Mouse (Mus musculus) forebrain, embryonic 16.5 days (tissue): ENCODE measurements around the gene Dnajb3. TPM values are rescaled to one million over a fixed set of nuclear protein-coding genes. Genes with fewer than 3 reads are reported as not detected.

ENCODE experiments used
- ATAC-seq: fragments of 200-750 bp; cut with Nextera tagmentation; 2 replicates; pipeline ENCODE4 v1.8.0; 2017; ENCODE audit warnings: mild to moderate bottlenecking, moderate library complexity
- H3K27ac ChIP-seq: fragments of 300-500 bp; sonication (generic); 2 replicates; pipeline ENCODE4 v1.5.1; 2014; ENCODE audit warnings: low read length, control low read depth
- H3K27me3 ChIP-seq: fragments of 300-500 bp; sonication (generic); replicated peaks from 2 replicates; pipeline ENCODE4 v1.6.1; 2014; ENCODE audit warnings: low read length; ENCODE audit not compliant: control insufficient read depth, insufficient read depth
- H3K36me3 ChIP-seq: fragments of 300-500 bp; sonication (generic); 2 replicates; pipeline ENCODE4 v1.6.1; 2014; ENCODE audit not compliant: control insufficient read depth, insufficient read depth
- H3K4me1 ChIP-seq: fragments of 300-500 bp; sonication (generic); replicated peaks from 2 replicates; pipeline ENCODE4 v1.6.1; 2014; ENCODE audit warnings: low read length; ENCODE audit not compliant: control insufficient read depth, insufficient read depth
- H3K4me2 ChIP-seq: fragments of 300-500 bp; sonication (generic); 2 replicates; pipeline ENCODE4 v1.6.1; 2014; ENCODE audit warnings: mild to moderate bottlenecking, low read length, control low read depth
- H3K4me3 ChIP-seq: fragments of 300-500 bp; sonication (generic); replicated peaks from 2 replicates; pipeline ENCODE4 v1.5.1; 2014; ENCODE audit warnings: mild to moderate bottlenecking, low read length, control low read depth
- H3K9ac ChIP-seq: fragments of 300-500 bp; sonication (generic); replicated peaks from 2 replicates; pipeline ENCODE4 v1.6.1; 2014; ENCODE audit warnings: low read depth, low read length, control low read depth
- H3K9me3 ChIP-seq: fragments of 300-500 bp; sonication (generic); 2 replicates; pipeline ENCODE4 v1.6.1; 2016; ENCODE audit warnings: low read length; ENCODE audit not compliant: control insufficient read depth
- WGBS: fragments of 180-500 bp; shearing (Covaris S2); extraction: QIAGEN DNeasy Blood & Tissue Kit; methylation state at CpG from one replicate; pipeline ENCODE4 v1.1.7; 2014; 5-methylcytosine and 5-hydroxymethylcytosine counted together
- polyA plus RNA-seq: library from polyadenylated mRNA; unstranded; fragments of >200 nt; fragmentation: Nextera tagmentation; extraction: Ambion mirVana; gene quantifications from 2 replicates; pipeline ENCODE4 v1.2.1, GENCODE M21; 2015

The Dnajb3 gene
- polyA plus RNA-seq, 1 experiment from 2014 or later = 11.7 TPM

- no peak overlapping the region for H3K4me3 ChIP-seq
- H3K36me3 ChIP-seq = no peaks in the 10 kb centered on the region
- no peaks in the 10 kb centered on the region for H3K27me3 ChIP-seq
- no peak overlapping the region for H3K9ac ChIP-seq
- WGBS = 71% methylated on average over 4 of the region's 4 CpGs
- H3K27ac ChIP-seq = no peak overlapping the region
- no peak overlapping the region for H3K4me2 ChIP-seq
- no peak for ATAC-seq
- peaks cover 92% of the 10 kb centered on the region for H3K9me3 ChIP-seq
- H3K4me1 ChIP-seq = no peaks in the 10 kb centered on the region
These were observed 28.6 kb upstream of the Dnajb3 start for GRCm38 (mm10) chr1:88234248-88234610.

GRCm38 (mm10) chr1:88233421-88234247 lies 28.1 kb upstream of the Dnajb3 start:
- no peak overlapping the region for H3K4me2 ChIP-seq
- H3K27ac ChIP-seq = no peak overlapping the region
- 0 out of 2 replicates have a peak, but pooled peaks have one; percentile 3 for ATAC-seq
- H3K9ac ChIP-seq = no peak overlapping the region
- H3K27me3 ChIP-seq = no peaks in the 10 kb centered on the region
- H3K36me3 ChIP-seq = no peaks in the 10 kb centered on the region
- 67% methylated on average over 14 of the region's 14 CpGs for WGBS
- peaks cover 92% of the 10 kb centered on the region for H3K9me3 ChIP-seq
- no peaks in the 10 kb centered on the region for H3K4me1 ChIP-seq
- no peak overlapping the region for H3K4me3 ChIP-seq

- no peak overlapping the region for H3K27ac ChIP-seq
- ATAC-seq = no peak
- WGBS = 60% methylated on average over 3 of the region's 3 CpGs
These were observed 27.2 kb upstream of the Dnajb3 start for GRCm38 (mm10) chr1:88232664-88233380.

GRCm38 (mm10) chr1:88231803-88232499 lies 26.4 kb upstream of the Dnajb3 start:
- Histone ChIP-seq H3K9ac (no peak overlapping the region), H3K27me3 (no peaks in the 10 kb centered on the region), H3K4me2 (no peak overlapping the region), H3K9me3 (peaks cover 91% of the 10 kb centered on the region), H3K4me1 (no peaks in the 10 kb centered on the region), H3K27ac (no peak overlapping the region), H3K4me3 (no peak overlapping the region), H3K36me3 (no peaks in the 10 kb centered on the region)
- 68% methylated on average over 7 of the region's 7 CpGs for WGBS
- no peak for ATAC-seq

More at GRCm38 (mm10) chr1:88232664-88233380, 27.2 kb upstream of the Dnajb3 start:
- H3K27me3 ChIP-seq = no peaks in the 10 kb centered on the region
- peaks cover 91% of the 10 kb centered on the region for H3K9me3 ChIP-seq
- no peak overlapping the region for H3K4me3 ChIP-seq
- no peaks in the 10 kb centered on the region for H3K36me3 ChIP-seq
- H3K4me1 ChIP-seq = no peaks in the 10 kb centered on the region
- H3K9ac ChIP-seq = no peak overlapping the region
- no peak overlapping the region for H3K4me2 ChIP-seq

GRCm38 (mm10) chr1:88230981-88231802 lies 25.6 kb upstream of the Dnajb3 start:
- H3K27ac ChIP-seq = no peak overlapping the region
- H3K27me3 ChIP-seq = no peaks in the 10 kb centered on the region
- no peak overlapping the region for H3K4me3 ChIP-seq
- ATAC-seq = no peak
- peaks cover 94% of the 10 kb centered on the region for H3K9me3 ChIP-seq
- no peaks in the 10 kb centered on the region for H3K36me3 ChIP-seq
- no peak overlapping the region for H3K4me2 ChIP-seq
- no peak overlapping the region for H3K9ac ChIP-seq
- 76% methylated on average over 6 of the region's 6 CpGs for WGBS
- no peaks in the 10 kb centered on the region for H3K4me1 ChIP-seq

- H3K9me3 ChIP-seq = peaks cover 95% of the 10 kb centered on the region
- no peak overlapping the region for H3K9ac ChIP-seq
- H3K4me2 ChIP-seq = no peak overlapping the region
- no peaks in the 10 kb centered on the region for H3K27me3 ChIP-seq
- no peaks in the 10 kb centered on the region for H3K4me1 ChIP-seq
- no peak overlapping the region for H3K4me3 ChIP-seq
- no peak for ATAC-seq
- 71% methylated on average over 7 of the region's 7 CpGs for WGBS
- no peaks in the 10 kb centered on the region for H3K36me3 ChIP-seq
- no peak overlapping the region for H3K27ac ChIP-seq
These were observed 24.8 kb upstream of the Dnajb3 start for GRCm38 (mm10) chr1:88230421-88230820.

GRCm38 (mm10) chr1:88229986-88230385 lies 24.4 kb upstream of the Dnajb3 start:
- Histone ChIP-seq H3K4me1 (no peaks in the 10 kb centered on the region), H3K9ac (no peak overlapping the region), H3K36me3 (no peaks in the 10 kb centered on the region), H3K4me2 (no peak overlapping the region), H3K4me3 (no peak overlapping the region), H3K27ac (no peak overlapping the region), H3K27me3 (no peaks in the 10 kb centered on the region), H3K9me3 (peaks cover 92% of the 10 kb centered on the region)
- ATAC-seq = no peak
- WGBS = 85% methylated on average over 5 of the region's 5 CpGs

- no peak for ATAC-seq
- peaks cover 88% of the 10 kb centered on the region for H3K9me3 ChIP-seq
- no peak overlapping the region for H3K9ac ChIP-seq
- no peaks in the 10 kb centered on the region for H3K4me1 ChIP-seq
- H3K4me2 ChIP-seq = no peak overlapping the region
- H3K4me3 ChIP-seq = no peak overlapping the region
- WGBS = 80% methylated on average over 3 of the region's 3 CpGs
- no peaks in the 10 kb centered on the region for H3K27me3 ChIP-seq
- H3K27ac ChIP-seq = no peak overlapping the region
- H3K36me3 ChIP-seq = no peaks in the 10 kb centered on the region
These were observed 24.0 kb upstream of the Dnajb3 start for GRCm38 (mm10) chr1:88229566-88229965.
